Mouse (Mus musculus): Measurements from ENCODE around the gene Rsph6a.
"Not testable (repeated sequence)": the region's sequence is repeated elsewhere in the genome, so short reads cannot be mapped to it uniquely, and the experiment has no call there.

GRCm38 (mm10) chr7:19071024-19071423 lies 16.5 kb downstream of the Rsph6a start:
- TF ChIP-seq CTCF (IDR thresholded peaks at IDR 0.05; ENCODE audit: borderline replicate concordance, extremely low read depth, insufficient read depth, insufficient read length); POLR2A (IDR thresholded peaks at IDR 0.05; ENCODE audit: borderline replicate concordance, extremely low read depth, insufficient read depth, insufficient read length, poor library complexity, severe bottlenecking): not testable (repeated sequence)
